Comparison of ENCODE assay signal across 31 mouse cellular contexts in genomic region chr15:80576415-80576994, GRCm38 (mm10). TPM values are rescaled to one million over a fixed set of nuclear protein-coding genes. Genes with fewer than 3 reads are reported as not detected.
"Had no signal": no experiment of that assay in that cellular context is flagged by ENCODE, and none has a peak within 500 bp of the region (broad histone marks: within the 10 kb centered on the region; RNA-seq: fewer than 3 reads in every experiment).

No protein-coding gene starts in this region.

- H3K4me2 ChIP-seq: intestine, embryonic 15.5 days; limb, embryonic 13.5 days; limb, embryonic 15.5 days; liver, embryonic 12.5 days had no signal

- H3K27ac ChIP-seq: heart, adult 2 months; heart, embryonic 13.5 days; heart, embryonic 15.5 days; hindbrain, embryonic 13.5 days; hindbrain, embryonic 15.5 days; hindbrain, postnatal 0 days; intestine, embryonic 15.5 days; left cerebral cortex, adult 2 months; limb, embryonic 13.5 days; limb, embryonic 15.5 days; liver, embryonic 12.5 days; liver, embryonic 14.5 days had no signal

- DNase-seq: gastrocnemius, postnatal 14 days; gastrocnemius, postnatal 36 days; heart, adult 2 months; heart, postnatal 14 days; heart, postnatal 36 days; kidney, adult 18-20 months; kidney, adult 8-10 months; kidney, postnatal 10 days; kidney, postnatal 25 days; kidney, postnatal 4 days had no signal

- ATAC-seq: hindbrain, postnatal 0 days; inflammation-experienced regulatory T-cells, adult 6 months; intestine, embryonic 15.5 days; intestine, postnatal 0 days; liver, embryonic 12.5 days had no signal

- H3K27me3 ChIP-seq: hindbrain, embryonic 15.5 days had no signal

- H3K4me1 ChIP-seq: intestine, embryonic 15.5 days; limb, embryonic 15.5 days had no signal

- H3K36me3 ChIP-seq: heart, embryonic 13.5 days; heart, embryonic 15.5 days; hindbrain, embryonic 13.5 days; hindbrain, embryonic 15.5 days; intestine, embryonic 15.5 days; limb, embryonic 13.5 days; limb, embryonic 15.5 days; liver, embryonic 12.5 days had no signal

- H3K4me3 ChIP-seq: heart, adult 2 months; heart, embryonic 13.5 days; heart, embryonic 15.5 days; hindbrain, embryonic 13.5 days; hindbrain, embryonic 15.5 days; intestine, embryonic 15.5 days; layer of hippocampus, adult 2 months; left cerebral cortex, adult 2 months; limb, embryonic 13.5 days; limb, embryonic 15.5 days; liver, embryonic 12.5 days had no signal

- H3K9me3 ChIP-seq: heart, embryonic 13.5 days; heart, embryonic 15.5 days; hindbrain, embryonic 13.5 days; hindbrain, embryonic 15.5 days; intestine, embryonic 15.5 days; limb, embryonic 13.5 days; limb, embryonic 15.5 days; liver, embryonic 12.5 days had no signal

- H3K9ac ChIP-seq: heart, embryonic 13.5 days; heart, embryonic 15.5 days; hindbrain, embryonic 13.5 days; hindbrain, embryonic 15.5 days; intestine, embryonic 15.5 days; limb, embryonic 13.5 days; limb, embryonic 15.5 days; liver, embryonic 12.5 days; liver, embryonic 14.5 days had no signal

RNA-seq across cellular contexts. Expression of gene Enthd1, which starts 11.5 kb away (rescaled TPM):
- polyA plus RNA-seq: heart, adult 2 months; heart, embryonic 11.5 days; heart, embryonic 13.5 days; heart, embryonic 15.5 days; heart, postnatal 0 days; hindbrain, embryonic 11.5 days; hindbrain, embryonic 13.5 days; hindbrain, embryonic 15.5 days; hindbrain, postnatal 0 days; intestine, embryonic 15.5 days; intestine, postnatal 0 days; kidney, embryonic 14.5 days; kidney, embryonic 16.5 days; limb, embryonic 11.5 days; limb, embryonic 13.5 days; liver, adult 2 months; liver, embryonic 12.5 days; liver, embryonic 14.5 days had no signal
